Mouse (Mus musculus) olfactory bulb, adult 2 months (tissue): ENCODE data around the gene Ankrd28.

Source experiments
- CTCF ChIP-seq: fragments of 200-500 bp; IDR thresholded peaks from 2 replicates; pipeline ENCODE4 v1.5.1; 2012; ENCODE audit warnings: low read depth, mild to moderate bottlenecking, low read length, moderate library complexity; ENCODE audit not compliant: insufficient read depth
- POLR2A ChIP-seq: fragments of 200-500 bp; IDR thresholded peaks from 2 replicates; pipeline ENCODE4 v1.6.1; 2012; ENCODE audit warnings: mild to moderate bottlenecking, low read depth, low read length, moderate library complexity; ENCODE audit not compliant: insufficient read depth

DNA sequence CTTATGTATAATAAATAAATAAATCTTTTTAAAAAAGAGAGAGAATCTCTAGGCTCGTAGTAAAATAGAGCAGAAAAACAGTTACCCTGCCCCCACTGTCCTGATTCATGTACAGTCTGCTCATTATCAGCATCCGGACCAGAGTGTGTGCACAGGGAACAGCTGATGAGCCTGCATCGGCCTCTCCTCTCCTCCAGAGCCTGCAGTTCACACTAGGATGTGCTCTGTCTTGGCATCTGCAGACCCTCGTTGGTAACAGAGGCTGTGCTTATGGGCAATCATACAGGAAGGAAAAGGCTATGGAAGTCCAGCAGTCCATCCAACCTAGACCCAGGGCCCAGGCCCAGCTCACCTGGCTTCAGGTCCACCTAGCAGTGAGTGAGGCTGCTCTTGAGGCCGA lies 178.3 kb downstream of the Ankrd28 start:
- TF ChIP-seq CTCF (no peak), POLR2A (no peak)
